ENCODE assay signal across 24 mouse cellular contexts in the genomic region with DNA sequence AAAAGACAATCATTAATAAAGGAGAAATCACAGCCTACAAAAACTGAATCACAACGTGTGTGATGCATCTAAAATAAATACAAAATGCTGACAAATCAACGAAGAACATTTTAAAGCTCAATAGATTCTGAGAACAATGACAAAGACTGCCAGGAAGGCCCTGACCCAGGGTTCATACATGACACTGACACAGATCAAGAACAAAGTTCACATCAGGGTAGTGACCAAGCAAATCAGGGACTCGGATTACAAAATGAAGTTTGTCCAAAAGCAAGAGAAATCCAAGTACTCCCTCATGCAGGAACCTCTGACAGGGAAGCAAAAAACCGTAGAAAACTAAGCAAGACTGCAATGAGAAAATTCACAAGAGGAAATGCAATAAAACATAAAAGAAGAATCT.
DNase-seq lines count a peak whose midpoint lies in the region; ATAC-seq and TF ChIP-seq lines count a peak whose summit lies in the region.
"Had no signal": no experiment of that assay in that cellular context is flagged by ENCODE, and none has a peak within 500 bp of the region (broad histone marks: within the 10 kb centered on the region; RNA-seq: fewer than 3 reads in every experiment).

No protein-coding gene starts in this region.

- no peak for TF ChIP-seq EP300 in liver, postnatal 0 days (IDR thresholded peaks at IDR 0.05; ENCODE audit: low read depth)

- no peak overlapping the region for H3K4me2 ChIP-seq in liver, postnatal 0 days (ENCODE audit: low read depth, low read length)
- H3K4me2 ChIP-seq in liver, embryonic 11.5 days = no peak overlapping the region
- H3K4me2 ChIP-seq: embryonic facial prominence, embryonic 13.5 days; forebrain, embryonic 12.5 days; forebrain, embryonic 15.5 days; heart, embryonic 11.5 days; hindbrain, embryonic 12.5 days; hindbrain, embryonic 15.5 days had no signal

- no peak overlapping the region for H3K9ac ChIP-seq in liver, postnatal 0 days (replicated peaks)
- H3K9ac ChIP-seq in liver, embryonic 11.5 days (ENCODE audit: low read depth, low read length) = no peak overlapping the region
- H3K9ac ChIP-seq: embryonic facial prominence, embryonic 13.5 days; forebrain, embryonic 12.5 days; forebrain, embryonic 15.5 days; hindbrain, embryonic 12.5 days; hindbrain, embryonic 15.5 days had no signal

- peak; percentile 25 for DNase-seq in kidney, adult 2 months
- DNase-seq in kidney, postnatal 10 days = no peak
- DNase-seq in liver, postnatal 0 days = no peak
- DNase-seq in liver, embryonic 11.5 days (ENCODE audit: low spot score) = no peak
- peak; percentile 31 for DNase-seq in adrenal gland, postnatal 10 days
- DNase-seq in adrenal gland, postnatal 36 days = peak; percentile 45 to 58
- no peak for DNase-seq in layer of hippocampus, postnatal 10 days (ENCODE audit: low spot score in 2 of 2)
- DNase-seq: cerebellum, adult 11 months; cerebellum, adult 2 months; cerebellum, adult 9-11 months; cerebellum, postnatal 36 days; embryo, embryonic 11 days; gastrocnemius, postnatal 25 days; heart, adult 2 months had no signal

- H3K27ac ChIP-seq in kidney, adult 2 months (ENCODE audit: insufficient read depth, low read depth, low read length) = no peak overlapping the region
- H3K27ac ChIP-seq in liver, postnatal 0 days (ENCODE audit: low read depth) = no peak overlapping the region
- H3K27ac ChIP-seq in liver, embryonic 11.5 days (ENCODE audit: low read depth, low read length) = no peak overlapping the region
- H3K27ac ChIP-seq: embryonic facial prominence, embryonic 10.5 days; embryonic facial prominence, embryonic 13.5 days; forebrain, embryonic 12.5 days; forebrain, embryonic 15.5 days; heart, adult 2 months; hindbrain, embryonic 12.5 days; hindbrain, embryonic 15.5 days had no signal

- no peak for TF ChIP-seq POLR2A in kidney, adult 2 months (IDR thresholded peaks at IDR 0.05; ENCODE audit: low read depth, low read length)

- no peak overlapping the region for H3K4me3 ChIP-seq in kidney, adult 2 months (ENCODE audit: insufficient read depth, low read depth, low read length)
- no peak overlapping the region for H3K4me3 ChIP-seq in liver, postnatal 0 days (ENCODE audit: low read depth, low read length)
- H3K4me3 ChIP-seq in liver, embryonic 11.5 days (ENCODE audit: low read depth, low read length) = no peak overlapping the region
- H3K4me3 ChIP-seq: embryonic facial prominence, embryonic 10.5 days; embryonic facial prominence, embryonic 13.5 days; erythroblast, embryonic 14.5 days; forebrain, embryonic 12.5 days; forebrain, embryonic 15.5 days; heart, adult 2 months; hindbrain, embryonic 12.5 days; hindbrain, embryonic 15.5 days had no signal

- TF ChIP-seq CTCF in kidney, adult 2 months (conservative IDR thresholded peaks at IDR 0.05; ENCODE audit: insufficient read depth, insufficient read length, low read depth, low read length) = no peak
- TF ChIP-seq CTCF in liver, postnatal 0 days (IDR thresholded peaks at IDR 0.05; ENCODE audit: low read depth) = no peak

- no peaks in the 10 kb centered on the region for H3K9me3 ChIP-seq in liver, postnatal 0 days (ENCODE audit: low read length)
- no peaks in the 10 kb centered on the region for H3K9me3 ChIP-seq in liver, embryonic 11.5 days (ENCODE audit: control insufficient read depth, low read length)
- H3K9me3 ChIP-seq: embryonic facial prominence, embryonic 10.5 days; embryonic facial prominence, embryonic 13.5 days; forebrain, embryonic 12.5 days; forebrain, embryonic 15.5 days; hindbrain, embryonic 12.5 days; hindbrain, embryonic 15.5 days had no signal

- ATAC-seq in liver, postnatal 0 days = 0 out of 2 replicates have a peak, but pooled peaks have one; percentile 36
- no peak for ATAC-seq in liver, embryonic 11.5 days (replicated peaks; ENCODE audit: low FRiP score)
- ATAC-seq in cerebellum, adult (ENCODE audit: insufficient number of reproducible peaks, low FRiP score, low TSS enrichment) = no peak
- ATAC-seq: CD4-positive, CD25-positive, alpha-beta regulatory T cell, adult 4 months; forebrain, embryonic 15.5 days had no signal

- H3K4me1 ChIP-seq in kidney, adult 2 months (ENCODE audit: control insufficient read depth, insufficient read depth, low read length) = no peaks in the 10 kb centered on the region
- no peaks in the 10 kb centered on the region for H3K4me1 ChIP-seq in liver, postnatal 0 days (ENCODE audit: insufficient read depth)
- no peaks in the 10 kb centered on the region for H3K4me1 ChIP-seq in liver, embryonic 11.5 days (replicated peaks; ENCODE audit: control insufficient read depth, insufficient read depth, low read length)
- H3K4me1 ChIP-seq: embryonic facial prominence, embryonic 10.5 days; embryonic facial prominence, embryonic 13.5 days; forebrain, embryonic 12.5 days; forebrain, embryonic 15.5 days; hindbrain, embryonic 15.5 days had no signal

- no peaks in the 10 kb centered on the region for H3K36me3 ChIP-seq in kidney, adult 2 months (ENCODE audit: control insufficient read depth, insufficient read depth, low read length)
- no peaks in the 10 kb centered on the region for H3K36me3 ChIP-seq in liver, postnatal 0 days (replicated peaks; ENCODE audit: insufficient read depth, low read length)
- H3K36me3 ChIP-seq in liver, embryonic 11.5 days (ENCODE audit: control insufficient read depth, insufficient read depth, low read length) = no peaks in the 10 kb centered on the region
- H3K36me3 ChIP-seq: embryonic facial prominence, embryonic 10.5 days; embryonic facial prominence, embryonic 13.5 days; forebrain, embryonic 12.5 days; forebrain, embryonic 15.5 days; hindbrain, embryonic 12.5 days; hindbrain, embryonic 15.5 days had no signal

- H3K27me3 ChIP-seq in kidney, adult 2 months (replicated peaks; ENCODE audit: control insufficient read depth, insufficient read depth, low read length) = no peaks in the 10 kb centered on the region
- H3K27me3 ChIP-seq in liver, postnatal 0 days (ENCODE audit: insufficient read depth, low read length) = no peaks in the 10 kb centered on the region
- no peaks in the 10 kb centered on the region for H3K27me3 ChIP-seq in liver, embryonic 11.5 days (replicated peaks; ENCODE audit: control insufficient read depth, insufficient read depth, low read length)
- H3K27me3 ChIP-seq: embryonic facial prominence, embryonic 13.5 days; forebrain, embryonic 12.5 days; forebrain, embryonic 15.5 days; hindbrain, embryonic 12.5 days; hindbrain, embryonic 15.5 days had no signal

- WGBS in kidney, adult 2 months = 31% methylated on average over 4 of the region's 4 CpGs
- 44% methylated on average over 4 of the region's 4 CpGs for WGBS in liver, postnatal 0 days (ENCODE audit: insufficient replicate concordance)
- 65% methylated on average over 4 of the region's 4 CpGs for WGBS in liver, embryonic 11.5 days

Comparison
In these comparisons a context has a peak if more than half of its experiments do, and no peak if none do; other contexts are left out.
1. DNase-seq: peak in kidney, adult 2 months (single experiment), adrenal gland, postnatal 10 days (single experiment) and adrenal gland, postnatal 36 days (2 of 2); none in kidney, postnatal 10 days (single experiment), liver, postnatal 0 days (single experiment), liver, embryonic 11.5 days (single experiment) and layer of hippocampus, postnatal 10 days (0 of 2).